Comparison of ENCODE assay signal across 25 mouse cellular contexts in genomic region chr8:91338389-91339154, GRCm38 (mm10). TPM values are rescaled to one million over a fixed set of nuclear protein-coding genes. Genes with fewer than 3 reads are reported as not detected.
DNase-seq lines count a peak whose midpoint lies in the region.
"Had no signal": no experiment of that assay in that cellular context is flagged by ENCODE, and none has a peak within 500 bp of the region (broad histone marks: within the 10 kb centered on the region; RNA-seq: fewer than 3 reads in every experiment).

No protein-coding gene starts in this region.

- no peak overlapping the region for H3K4me3 ChIP-seq in heart, embryonic 10.5 days
- H3K4me3 ChIP-seq: forebrain, embryonic 13.5 days; hindbrain, embryonic 12.5 days; intestine, embryonic 15.5 days; limb, embryonic 10.5 days; limb, embryonic 15.5 days; stomach, embryonic 15.5 days had no signal

- peaks cover 19% of the 10 kb centered on the region for H3K4me1 ChIP-seq in heart, embryonic 10.5 days
- H3K4me1 ChIP-seq: forebrain, embryonic 13.5 days; limb, embryonic 10.5 days; limb, embryonic 15.5 days; stomach, embryonic 15.5 days had no signal

- H3K36me3 ChIP-seq in heart, embryonic 10.5 days: peaks cover 12% of the 10 kb centered on the region
- H3K36me3 ChIP-seq: intestine, embryonic 15.5 days; stomach, embryonic 15.5 days had no signal

- DNase-seq in heart, embryonic 10.5 days (ENCODE audit: low spot score): peak; percentile 14
- DNase-seq in heart, postnatal 14 days: no peak
- DNase-seq in left cerebral cortex, adult 18-20 months (ENCODE audit: low spot score in 2 of 2): peak; percentile 57 to 60
- DNase-seq in left cerebral cortex, postnatal 10 days (ENCODE audit: extremely low spot score in 1 of 2, low spot score in 2 of 2): no peak
- peak; percentile 27 to 66 for DNase-seq in right cerebral cortex, postnatal 36 days (ENCODE audit: low spot score in 2 of 2)
- DNase-seq in right cerebral cortex, postnatal 14 days: no peak
- no peak for DNase-seq in spleen, adult 12 weeks (ENCODE audit: low spot score)
- DNase-seq: adrenal gland, postnatal 36 days; cerebellum, adult 2 months; cerebellum, postnatal 25 days; heart, postnatal 36 days; kidney, adult 2 months; kidney, postnatal 36 days; lung, embryonic 14.5 days; lung, postnatal 14 days; midbrain, embryonic 14.5 days; thymus, postnatal 14 days had no signal

- H3K9me3 ChIP-seq in heart, embryonic 10.5 days: no peaks in the 10 kb centered on the region
- H3K9me3 ChIP-seq: intestine, embryonic 15.5 days; limb, embryonic 10.5 days; limb, embryonic 15.5 days; stomach, embryonic 15.5 days had no signal

- 91% methylated on average over 6 of the region's 6 CpGs for WGBS in heart, embryonic 10.5 days

- no peak overlapping the region for H3K27ac ChIP-seq in heart, embryonic 10.5 days
- H3K27ac ChIP-seq: forebrain, embryonic 13.5 days; hindbrain, embryonic 12.5 days; hindbrain, postnatal 0 days; intestine, embryonic 15.5 days; limb, embryonic 10.5 days; limb, embryonic 15.5 days; liver, embryonic 14.5 days; stomach, embryonic 15.5 days had no signal

- intact Hi-C loops in heart, postnatal 14 days (cut with DNase I): no loop called here
- intact Hi-C loops in left cerebral cortex, postnatal 10 days (cut with DNase I): no loop called here

- no peaks in the 10 kb centered on the region for H3K27me3 ChIP-seq in heart, embryonic 10.5 days (ENCODE audit: insufficient read depth, poor library complexity, severe bottlenecking)
- H3K27me3 ChIP-seq: forebrain, embryonic 13.5 days; hindbrain, embryonic 12.5 days; intestine, embryonic 15.5 days; limb, embryonic 15.5 days; stomach, embryonic 15.5 days had no signal

RNA-seq across cellular contexts. Expression of gene Fto, which starts 25.2 kb away (rescaled TPM):
- polyA plus RNA-seq in heart, embryonic 10.5 days (2016; fragmentation: Nextera tagmentation; extraction: Ambion mirVana): 81.7 and 83.2 TPM in 2 replicates
- total RNA-seq in heart, postnatal 14 days (2021): 10 to 100 TPM; 68.6 to 70.4 TPM
- total RNA-seq in left cerebral cortex, adult 18-20 months (2021): 100 to 1,000 TPM; 159 to 163 TPM
- total RNA-seq in left cerebral cortex, postnatal 10 days (2021): 100 to 1,000 TPM; 122 to 128 TPM

RNA-seq across cellular contexts. Expression of gene Rpgrip1l, which starts 25.5 kb away (rescaled TPM):
- 9.2 and 9.3 TPM in 2 replicates for polyA plus RNA-seq in heart, embryonic 10.5 days (2016; fragmentation: Nextera tagmentation; extraction: Ambion mirVana)
- total RNA-seq in heart, postnatal 14 days (2021): 1 to 10 TPM; 3.2 to 3.6 TPM
- total RNA-seq in left cerebral cortex, adult 18-20 months (2021): 10 to 100 TPM; 23.2 to 29.2 TPM
- 10 to 100 TPM; 24.4 to 30.4 TPM for total RNA-seq in left cerebral cortex, postnatal 10 days (2021)

Comparison
In these comparisons a context has a peak if more than half of its experiments do, and no peak if none do; other contexts are left out.
1. DNase-seq: peak in heart, embryonic 10.5 days (single experiment), left cerebral cortex, adult 18-20 months (2 of 2) and right cerebral cortex, postnatal 36 days (2 of 2); none in heart, postnatal 14 days (0 of 2), left cerebral cortex, postnatal 10 days (0 of 2), right cerebral cortex, postnatal 14 days (single experiment) and spleen, adult 12 weeks (single experiment).
2. RNA of gene Rpgrip1l, which starts 25.5 kb away (total RNA-seq): 24.4 to 30.4 TPM in left cerebral cortex, postnatal 10 days and 23.2 to 29.2 TPM in left cerebral cortex, adult 18-20 months; 3.2 to 3.6 TPM in heart, postnatal 14 days; every median in the first group is over 4 times any median in the second.